Mouse (Mus musculus) bone marrow macrophage, adult 2 months (primary cell): Measurements from ENCODE around the gene Gja5. TPM values are rescaled to one million over a fixed set of nuclear protein-coding genes. Genes with fewer than 3 reads are reported as not detected.

Source experiments
- H3K27ac ChIP-seq: 2 replicates; pipeline ENCODE4 v1.5.1; 2012; ENCODE audit warnings: low read depth, low read length; ENCODE audit not compliant: insufficient read depth
- H3K4me1 ChIP-seq: 2 replicates; pipeline ENCODE4 v1.6.1; 2012; ENCODE audit warnings: low read length; ENCODE audit not compliant: control insufficient read depth, insufficient read depth
- H3K4me3 ChIP-seq: 2 replicates; pipeline ENCODE4 v1.5.1; 2012; ENCODE audit warnings: mild to moderate bottlenecking, low read length, moderate library complexity; ENCODE audit not compliant: insufficient read depth
- CTCF ChIP-seq: IDR thresholded peaks from 2 replicates; pipeline ENCODE4 v1.5.1; 2012; ENCODE audit warnings: low read depth, mild to moderate bottlenecking, low read length, moderate library complexity
- POLR2A ChIP-seq: IDR thresholded peaks from 2 replicates; pipeline ENCODE4 v1.6.1; 2012; ENCODE audit warnings: mild to moderate bottlenecking, low read depth, low read length, borderline replicate concordance
- polyA plus RNA-seq: library from polyadenylated mRNA; stranded (reverse); fragments of >200 nt; gene quantifications from 2 replicates; pipeline ENCODE4 v1.2.4, GENCODE M21; 2012; ENCODE audit not compliant: missing spikeins, insufficient read depth, insufficient read length

Gene Gja5
- polyA plus RNA-seq, 1 experiment = not detected

DNA sequence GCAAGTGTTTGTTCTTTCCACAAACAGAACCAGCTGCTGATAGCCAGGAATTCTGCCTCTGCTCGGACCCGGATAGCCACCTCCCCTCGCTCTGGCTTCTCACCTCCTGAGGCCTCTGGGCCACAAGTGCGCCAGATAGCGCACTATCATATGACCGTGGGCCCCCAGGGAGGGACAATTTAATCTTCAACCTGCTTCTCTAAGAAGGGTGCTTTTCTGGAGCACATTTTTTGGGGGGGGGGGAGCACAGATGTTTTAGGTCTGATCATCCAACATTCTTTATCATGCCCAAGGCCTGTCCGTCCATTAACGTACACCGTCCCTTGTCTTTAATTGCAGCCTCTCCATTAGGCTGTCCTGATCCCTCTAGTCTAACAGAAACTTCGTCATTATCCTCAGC lies 71.1 kb downstream of the Gja5 start:
- Histone ChIP-seq H3K4me3 (no peak overlapping the region), H3K27ac (no peak overlapping the region), H3K4me1 (no peaks in the 10 kb centered on the region)
- TF ChIP-seq CTCF = no peak
- TF ChIP-seq POLR2A = no peak

DNA sequence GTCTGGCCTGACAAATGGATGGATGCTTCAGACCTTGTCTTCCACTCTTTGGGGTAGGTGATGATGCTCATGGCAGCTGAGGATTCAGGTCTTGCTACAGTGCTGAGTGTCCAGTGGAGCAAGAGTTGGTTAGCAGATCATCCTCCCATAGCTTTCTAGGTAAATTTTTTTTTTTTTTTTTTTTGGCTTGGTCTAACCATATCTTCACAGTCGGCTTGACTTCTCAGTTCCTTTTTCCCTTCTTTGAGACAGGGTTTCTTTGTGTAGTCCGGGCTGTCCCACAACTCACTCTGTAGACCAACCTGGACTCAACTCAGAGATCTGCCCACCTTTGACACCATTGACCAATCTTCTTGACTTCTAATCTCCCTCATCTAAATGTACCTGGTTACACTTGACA lies 73.0 kb downstream of the Gja5 start:
- Histone ChIP-seq H3K4me1 (no peaks in the 10 kb centered on the region), H3K4me3 (no peak overlapping the region), H3K27ac (no peak overlapping the region)
- TF ChIP-seq POLR2A (no peak), CTCF (no peak)

DNA sequence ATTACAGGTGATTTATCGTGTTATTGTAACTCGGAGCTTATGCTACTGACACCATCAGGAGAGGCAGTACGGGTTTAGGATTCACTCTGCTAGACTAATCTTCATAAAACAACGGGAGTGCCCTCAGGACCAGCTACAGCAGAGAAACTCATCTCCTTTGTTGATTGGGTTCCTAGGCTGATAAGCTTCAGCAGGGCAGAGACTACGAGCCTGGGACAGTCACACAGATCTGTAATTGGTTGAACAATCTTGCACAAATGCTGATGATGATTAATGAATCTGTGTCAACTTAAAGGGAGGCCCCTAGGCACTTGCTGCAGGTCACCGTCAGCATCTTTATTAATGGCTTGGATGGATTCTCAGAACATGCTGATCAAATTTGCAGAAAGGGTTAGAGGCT lies 74.0 kb downstream of the Gja5 start:
- no peak for TF ChIP-seq POLR2A
- no peak for TF ChIP-seq CTCF
- H3K4me3 ChIP-seq = no peak overlapping the region
- H3K4me1 ChIP-seq = no peaks in the 10 kb centered on the region
- no peak overlapping the region for H3K27ac ChIP-seq

DNA sequence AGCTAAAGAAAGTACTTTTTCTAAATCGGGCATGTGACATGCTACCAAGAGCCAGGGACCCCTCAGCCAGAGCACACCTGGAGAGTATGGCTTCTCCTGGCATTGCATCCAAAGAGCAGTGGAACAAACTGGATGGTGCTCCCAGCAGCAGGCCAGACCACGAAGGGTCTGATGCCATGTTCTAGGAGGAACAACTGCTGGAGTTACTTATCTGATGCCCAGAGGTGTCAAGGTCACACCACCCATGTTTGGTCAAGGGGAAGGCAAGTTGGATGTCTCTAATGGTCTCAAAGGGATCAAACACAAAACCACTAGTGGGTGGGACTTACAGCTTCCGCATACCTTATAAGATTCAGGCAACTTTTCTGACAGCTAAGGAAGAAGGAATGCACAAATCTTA lies 74.5 kb downstream of the Gja5 start:
- H3K27ac ChIP-seq = no peak overlapping the region
- no peak overlapping the region for H3K4me3 ChIP-seq
- H3K4me1 ChIP-seq = no peaks in the 10 kb centered on the region
- TF ChIP-seq POLR2A (no peak), CTCF (no peak)

DNA sequence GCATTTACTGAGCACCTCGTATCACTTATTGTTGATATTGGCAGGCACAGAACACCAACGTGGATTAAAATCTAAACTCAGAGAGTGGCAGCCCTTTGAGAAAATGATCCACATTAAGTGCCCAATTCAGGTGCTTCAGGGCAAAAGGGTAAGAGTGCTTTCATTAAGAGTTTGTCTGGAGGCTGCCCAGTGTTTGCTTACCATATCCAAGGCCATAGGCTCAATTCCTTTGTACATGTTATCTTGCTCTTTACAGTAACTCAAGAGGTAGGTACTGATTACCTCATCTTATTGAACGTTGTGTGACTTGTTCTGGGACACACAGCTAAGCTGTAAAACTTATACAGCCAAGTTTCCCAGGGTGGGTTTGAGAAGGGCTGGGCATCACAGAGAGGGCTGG lies 77.3 kb downstream of the Gja5 start:
- TF ChIP-seq POLR2A (no peak), CTCF (no peak)
- H3K4me3 ChIP-seq = no peak overlapping the region
- H3K27ac ChIP-seq = no peak overlapping the region
- no peaks in the 10 kb centered on the region for H3K4me1 ChIP-seq

DNA sequence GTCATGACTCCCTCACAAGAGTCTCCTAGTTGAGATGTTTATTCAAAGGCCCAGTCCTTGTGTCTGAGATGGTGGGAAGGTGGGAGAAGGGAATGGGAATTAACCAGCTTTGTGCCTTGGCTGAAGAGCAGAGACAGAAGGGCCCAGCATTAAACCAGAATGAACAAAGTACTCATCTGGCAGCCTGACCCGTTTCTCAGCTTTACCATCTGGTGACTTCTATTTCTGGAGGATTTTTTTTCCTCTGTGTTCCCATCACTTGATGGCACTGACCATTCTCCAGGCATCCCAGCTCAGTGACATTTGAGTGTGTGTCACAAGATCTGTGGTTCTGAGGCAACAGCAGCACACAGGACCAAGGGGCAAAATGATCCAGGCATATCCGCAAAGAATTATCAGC lies 78.2 kb downstream of the Gja5 start:
- H3K4me1 ChIP-seq = no peaks in the 10 kb centered on the region
- no peak for TF ChIP-seq CTCF
- no peak for TF ChIP-seq POLR2A
- no peak overlapping the region for H3K4me3 ChIP-seq
- H3K27ac ChIP-seq = no peak overlapping the region

DNA sequence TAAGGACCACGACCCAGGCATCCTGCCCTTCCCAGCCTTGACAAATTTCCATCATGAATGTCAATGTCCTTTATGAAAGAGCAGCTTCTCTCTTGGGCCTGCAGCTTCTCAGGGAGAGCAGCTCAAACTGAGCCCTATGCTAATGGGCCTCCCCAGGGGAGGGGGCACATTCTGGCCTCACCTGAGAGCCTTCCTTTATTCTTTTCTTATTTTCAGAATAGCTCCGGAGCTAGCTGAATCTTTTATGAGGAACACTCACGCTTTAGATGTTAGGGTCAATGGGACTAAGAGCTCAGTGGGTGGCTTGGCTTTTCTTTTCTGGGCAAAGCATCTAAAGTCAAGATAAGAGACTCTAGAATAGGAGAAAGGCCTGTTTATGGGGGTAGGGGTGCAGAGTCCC lies 88.0 kb downstream of the Gja5 start:
- Histone ChIP-seq H3K27ac (no peak overlapping the region), H3K4me1 (no peaks in the 10 kb centered on the region), H3K4me3 (no peak overlapping the region)
- no peak for TF ChIP-seq POLR2A
- TF ChIP-seq CTCF = no peak

DNA sequence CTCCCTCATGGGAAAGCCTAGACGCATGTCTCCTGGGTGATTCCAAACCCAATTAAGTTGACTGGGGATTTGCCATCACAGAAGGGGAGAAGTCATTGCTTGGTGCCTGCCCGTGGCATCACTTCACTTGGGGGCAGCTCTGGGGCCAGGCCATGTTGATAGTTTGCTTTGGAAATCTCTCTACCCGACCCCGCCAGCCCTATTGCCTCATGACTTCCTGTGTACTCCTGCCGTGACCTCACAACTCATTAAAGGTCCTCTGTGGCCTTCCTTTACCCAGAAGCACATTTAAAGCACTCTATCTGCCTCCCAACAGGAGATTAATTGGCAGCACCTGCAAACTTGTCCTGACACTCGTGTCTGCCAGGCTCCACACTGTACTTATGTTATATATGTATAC lies 93.3 kb downstream of the Gja5 start:
- H3K4me1 ChIP-seq = no peaks in the 10 kb centered on the region
- TF ChIP-seq POLR2A = no peak
- no peak overlapping the region for H3K4me3 ChIP-seq
- no peak overlapping the region for H3K27ac ChIP-seq

DNA sequence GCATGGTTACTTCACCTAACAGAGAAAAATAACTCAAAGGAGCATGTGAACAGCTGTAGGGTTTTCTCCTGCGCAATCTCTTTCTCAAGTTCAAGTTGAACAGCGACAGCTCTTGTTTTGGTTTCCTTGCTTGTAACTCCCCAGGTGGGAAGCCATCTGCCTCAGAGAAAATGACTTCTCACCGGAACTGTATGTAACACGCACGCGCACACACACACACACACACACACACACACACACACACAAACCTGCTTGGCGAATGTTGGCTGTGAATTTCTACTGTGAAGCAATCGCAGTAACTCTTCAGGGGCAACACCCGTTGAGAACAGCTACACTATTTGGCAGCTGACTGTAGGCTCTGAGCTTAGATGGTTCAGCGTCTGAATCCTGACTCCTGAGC lies 98.6 kb downstream of the Gja5 start:
- no peak overlapping the region for H3K27ac ChIP-seq
- H3K4me1 ChIP-seq = no peaks in the 10 kb centered on the region
- TF ChIP-seq POLR2A = no peak
- no peak for TF ChIP-seq CTCF
- H3K4me3 ChIP-seq = no peak overlapping the region

DNA sequence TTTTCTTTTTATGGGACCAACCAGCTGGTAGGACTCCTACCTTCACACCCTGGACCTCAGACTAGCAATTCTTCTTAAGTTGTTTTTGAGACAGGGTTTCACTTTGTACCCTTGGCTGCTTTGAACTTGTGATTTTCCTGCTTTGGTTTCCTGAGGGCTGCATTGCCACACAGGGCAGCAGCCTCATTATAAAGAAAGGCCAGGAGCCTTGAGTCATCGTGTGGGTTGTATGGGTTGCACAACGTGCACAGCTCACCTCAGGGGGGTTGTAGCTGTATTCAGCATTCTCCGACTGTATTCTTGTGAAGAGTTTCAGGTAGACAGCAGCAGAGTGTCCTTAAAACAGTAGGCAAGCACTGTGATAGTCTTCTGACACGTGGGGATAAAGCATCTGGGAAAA lies 100.0 kb downstream of the Gja5 start:
- no peak overlapping the region for H3K4me3 ChIP-seq
- H3K27ac ChIP-seq = no peak overlapping the region
- TF ChIP-seq CTCF (no peak), POLR2A (no peak)
- no peaks in the 10 kb centered on the region for H3K4me1 ChIP-seq

DNA sequence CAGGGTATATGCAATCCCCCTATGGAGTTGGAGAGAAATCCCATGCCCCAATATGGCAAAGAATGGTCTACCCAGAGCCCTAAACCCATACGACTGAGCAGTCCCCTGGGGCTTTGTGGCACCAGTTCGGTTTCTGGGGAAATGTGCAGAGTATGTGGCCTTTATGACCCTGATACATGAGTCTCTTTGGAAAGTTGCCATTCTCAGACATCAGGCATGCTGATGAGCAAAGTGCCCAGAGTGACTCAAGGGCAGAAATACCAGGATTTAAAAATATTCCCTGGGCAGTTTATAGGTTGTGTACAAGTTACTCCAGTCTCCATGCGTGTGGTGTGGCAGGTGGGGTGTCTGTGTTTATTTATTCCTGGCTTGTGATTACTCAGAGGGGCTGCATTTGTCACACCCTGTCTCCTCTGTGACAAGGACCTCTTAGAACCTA lies 102.5 kb downstream of the Gja5 start:
- TF ChIP-seq POLR2A (no peak), CTCF (no peak)
- Histone ChIP-seq H3K4me3 (no peak overlapping the region), H3K4me1 (no peaks in the 10 kb centered on the region), H3K27ac (no peak overlapping the region)

DNA sequence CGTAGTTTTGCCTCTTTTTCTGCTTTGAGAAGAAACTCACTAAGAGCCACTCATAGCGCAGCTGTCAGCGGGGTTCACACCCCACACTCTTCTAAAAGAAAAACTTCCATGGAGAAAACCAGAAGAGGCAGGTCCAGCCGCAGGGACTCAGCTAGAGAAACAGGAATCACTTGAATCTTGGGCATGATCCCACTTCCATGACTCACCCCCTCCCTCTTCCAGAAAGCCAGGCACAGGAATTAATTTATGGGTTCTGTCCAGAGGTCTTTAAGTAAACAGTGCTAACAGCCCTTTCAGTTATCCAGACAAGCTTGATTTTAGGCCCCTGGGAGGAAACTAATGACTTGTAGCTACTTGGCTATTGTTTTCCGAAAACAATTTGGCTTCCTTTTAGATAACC lies 120.7 kb downstream of the Gja5 start:
- Histone ChIP-seq H3K4me3 (no peak overlapping the region), H3K27ac (no peak overlapping the region), H3K4me1 (no peaks in the 10 kb centered on the region)

More for the DNA sequence above, 120.7 kb downstream of the Gja5 start:
- no peak for TF ChIP-seq POLR2A
- TF ChIP-seq CTCF = no peak
